Mouse (Mus musculus) testis, postnatal 14 days (tissue): Measurements from ENCODE around the gene Shisal2a.

Experiments used
- DNase-seq: peaks from one replicate; pipeline ENCODE4 v3.0.0; 2021; ENCODE audit warnings: low spot score

Shisal2a gene

DNA sequence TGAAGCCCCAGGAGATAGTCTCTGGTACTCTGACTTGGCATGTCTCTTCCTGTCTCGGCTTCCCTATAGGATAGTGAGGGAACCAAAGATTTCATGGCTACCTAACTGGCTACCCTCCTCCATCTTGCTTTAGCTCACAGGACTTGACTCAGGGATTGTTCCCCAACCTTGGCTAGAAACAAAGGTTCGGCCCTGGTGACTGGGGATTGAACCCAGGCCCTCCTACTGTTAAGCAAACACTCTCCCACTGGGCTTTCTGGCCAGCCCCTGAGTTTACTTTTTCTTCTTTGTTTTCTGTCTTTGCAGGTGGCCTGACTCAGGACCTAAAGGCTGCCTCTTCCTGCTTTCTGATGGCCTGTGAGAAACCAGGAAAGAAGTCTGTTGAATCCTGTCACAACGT, 45.3 kb downstream of the Shisal2a start:
- DNase-seq, result no peak

DNA sequence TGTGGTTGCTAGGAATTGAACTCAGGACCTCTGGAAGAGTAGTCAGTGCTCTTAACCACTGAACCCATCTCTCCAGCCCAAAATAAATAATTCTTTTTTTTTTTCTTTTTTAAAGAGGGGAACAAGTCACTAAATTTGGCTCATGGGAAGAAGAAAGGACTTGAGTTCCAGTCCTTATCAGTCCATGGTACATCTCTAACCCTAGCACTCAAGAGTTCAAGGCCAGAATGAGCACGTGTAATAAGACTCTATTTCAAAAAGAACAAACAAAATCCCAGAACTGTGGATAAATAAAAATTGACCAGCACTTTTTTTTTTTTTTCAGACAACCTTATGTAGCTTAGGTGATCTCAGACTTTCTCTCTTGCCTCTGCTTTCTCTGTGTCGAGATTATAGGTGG, 46.4 kb downstream of the Shisal2a start:
- DNase-seq, result no peak

DNA sequence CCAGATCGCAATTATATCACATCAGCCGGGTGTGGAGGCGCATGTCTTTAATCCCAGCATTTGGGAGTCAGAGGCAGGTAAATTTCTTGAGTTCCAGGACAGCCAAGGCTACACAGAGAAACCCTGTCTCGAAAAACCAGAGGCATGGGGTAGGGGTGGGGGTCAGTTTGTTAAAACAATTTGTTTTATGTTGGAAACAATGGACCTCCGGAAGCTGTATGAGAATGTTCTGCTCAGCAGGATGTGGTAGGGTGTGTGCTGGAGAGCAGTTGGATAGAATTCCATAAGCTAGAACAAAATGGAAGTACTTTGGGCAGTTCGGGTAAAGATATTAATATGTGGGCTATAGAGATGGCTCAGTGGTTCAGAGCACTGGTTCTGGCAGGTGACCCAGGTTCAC, 47.7 kb downstream of the Shisal2a start:
- DNase-seq, result no peak

GRCm38 (mm10) chr4:108332041-108332440, 51.1 kb downstream of the Shisal2a start:
- DNase-seq, result no peak

DNA sequence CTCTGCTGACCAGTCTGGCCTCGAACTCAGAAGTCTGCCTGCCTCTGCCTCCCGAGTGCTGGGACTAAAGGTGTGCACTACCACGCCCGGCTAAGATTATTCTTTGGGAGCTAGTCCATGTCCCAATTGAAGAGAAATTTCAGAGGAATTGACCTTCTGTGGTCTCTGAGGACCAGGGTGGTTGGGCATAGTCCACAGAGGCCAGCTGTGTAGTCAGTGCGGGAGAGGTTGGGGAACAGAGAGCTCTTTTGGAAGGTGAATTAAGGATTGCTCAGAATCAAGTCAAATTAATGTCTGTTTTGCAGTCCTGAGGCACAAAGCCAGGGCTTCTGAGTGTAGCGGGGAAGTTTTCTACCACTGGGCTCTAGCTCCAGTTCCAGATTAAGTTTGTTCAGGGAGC, 53.3 kb downstream of the Shisal2a start:
- no peak for DNase-seq

- DNase-seq, result peak; percentile 96
These were observed 55.2 kb downstream of the Shisal2a start, which contains the start of gene Coa7 for GRCm38 (mm10) chr4:108327730-108328484. TSS of gene Coa7 (plus strand) at chr4:108328140.

DNA sequence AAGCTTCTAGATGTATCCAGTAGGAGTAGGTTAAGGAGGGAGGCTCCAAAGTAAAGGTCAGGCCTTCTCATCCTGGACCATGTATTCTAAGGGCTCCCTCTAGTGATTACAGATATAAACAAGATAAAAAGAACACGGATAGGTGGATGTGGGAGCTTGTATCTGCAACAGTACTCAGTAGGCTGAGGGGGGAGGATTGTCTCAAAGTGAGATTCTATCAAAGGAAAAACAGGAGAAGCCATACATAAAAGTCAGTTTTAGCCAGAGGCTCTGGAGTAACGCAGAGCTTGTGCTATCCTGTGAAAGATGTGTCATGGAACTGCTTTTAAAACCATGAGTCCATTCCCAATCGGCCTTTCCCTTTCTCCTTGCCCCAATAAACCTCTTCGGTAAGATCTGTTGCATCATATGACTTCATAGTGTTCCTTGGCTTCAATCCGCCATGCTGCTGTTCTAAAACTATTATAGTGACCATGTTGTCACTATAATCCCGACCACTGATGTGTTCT, 56.0 kb downstream of the Shisal2a start:
- no peak for DNase-seq

DNA sequence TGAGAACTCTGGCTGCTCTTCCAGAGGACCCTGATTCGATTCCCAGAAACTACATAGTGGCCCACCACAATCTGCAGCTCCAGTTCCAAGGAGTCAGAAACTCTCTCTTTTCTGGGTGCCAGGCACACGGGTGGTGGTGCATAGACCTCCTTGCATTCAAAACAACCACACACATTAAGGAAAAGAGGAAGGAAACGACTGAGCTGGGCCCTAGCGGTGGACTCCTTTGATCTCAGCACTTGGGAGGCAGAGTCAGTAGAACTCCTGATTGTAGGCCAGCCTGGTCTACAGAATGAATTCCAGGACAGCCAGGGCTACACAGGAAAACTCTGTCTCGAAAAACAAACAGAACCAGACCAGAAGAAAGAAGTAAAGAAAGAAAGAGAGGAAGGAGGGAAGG, 59.6 kb downstream of the Shisal2a start:
- DNase-seq, result no peak

DNA sequence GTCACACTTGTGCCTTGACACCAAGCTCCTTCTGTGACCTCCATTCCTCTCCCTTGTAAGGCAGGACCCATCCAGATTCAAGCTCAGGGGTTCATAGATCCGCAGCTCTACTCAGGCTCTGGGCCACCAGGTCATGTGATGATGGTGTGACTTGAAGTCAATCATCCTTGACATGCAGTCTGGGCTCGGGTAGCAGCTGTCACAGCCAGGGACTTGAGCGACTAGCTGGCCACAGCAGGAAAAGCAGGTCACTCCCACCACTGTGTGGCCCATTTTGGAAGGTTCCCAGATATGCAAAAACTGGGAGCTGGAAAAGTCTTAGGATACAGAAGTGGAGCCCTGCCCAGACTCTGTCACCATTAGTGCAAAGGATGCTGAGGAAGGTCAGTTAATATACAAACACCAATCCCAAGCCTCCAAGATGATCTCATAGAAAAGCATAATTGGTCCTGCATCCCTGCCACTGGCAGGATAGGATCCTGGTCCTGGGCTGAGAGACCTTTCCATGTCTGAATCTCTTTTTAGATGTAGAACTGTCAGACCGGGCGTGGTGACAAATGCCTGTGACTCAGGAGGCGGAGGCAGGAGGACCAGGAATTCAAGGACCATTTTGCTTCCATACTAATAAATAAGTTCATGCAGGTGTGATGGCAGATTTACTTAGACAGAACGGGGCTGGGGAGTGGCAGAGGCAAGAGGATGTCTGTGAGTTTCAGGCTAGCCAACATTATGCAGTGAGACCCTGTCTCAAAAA, 62.3 kb downstream of the Shisal2a start:
- no peak for DNase-seq

DNA sequence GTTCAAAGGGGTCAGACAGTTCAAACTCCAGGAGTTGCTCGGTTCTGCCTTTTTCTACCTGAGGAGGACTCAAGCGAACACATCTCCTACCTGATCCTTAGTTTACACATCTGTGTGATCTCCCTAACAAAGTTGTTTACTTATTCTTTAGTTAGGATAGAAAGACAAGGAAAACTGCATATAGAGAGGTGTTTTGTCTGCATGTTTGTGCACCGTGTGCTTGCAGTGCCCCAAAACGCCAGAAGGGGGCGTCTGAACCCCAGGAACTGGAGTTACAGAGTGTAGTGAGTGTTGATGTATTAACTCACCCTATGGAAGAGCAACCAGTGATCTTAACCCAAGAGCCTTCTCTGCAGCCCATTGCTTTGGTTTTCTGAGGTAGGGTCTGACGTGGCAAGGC, 63.4 kb downstream of the Shisal2a start:
- peak; percentile 41 for DNase-seq

GRCm38 (mm10) chr4:108318649-108319615, 64.2 kb downstream of the Shisal2a start:
- no peak for DNase-seq
